Mouse (Mus musculus) ES-E14 (cell line): Measurements from ENCODE around the gene Kif13a.

Experiments used
- CHD2 ChIP-seq: IDR thresholded peaks from 2 replicates; pipeline ENCODE4 v1.6.1; 2014; ENCODE audit warnings: mild to moderate bottlenecking, low read depth, low read length, inconsistent platforms
- HCFC1 ChIP-seq: IDR thresholded peaks from 2 replicates; pipeline ENCODE4 v1.6.1; 2012; ENCODE audit warnings: low read length, inconsistent platforms, borderline replicate concordance; ENCODE audit not compliant: insufficient read depth
- MAFK ChIP-seq: IDR thresholded peaks from 2 replicates; pipeline ENCODE4 v1.6.1; 2014; ENCODE audit warnings: mild to moderate bottlenecking, low read depth, low read length, inconsistent platforms; ENCODE audit not compliant: insufficient read depth
- ZC3H11A ChIP-seq: IDR thresholded peaks from 2 replicates; pipeline ENCODE4 v1.6.1; 2012; ENCODE audit warnings: low read depth, mild to moderate bottlenecking, inconsistent platforms, low read length, borderline replicate concordance
- ZNF384 ChIP-seq: IDR thresholded peaks from 2 replicates; pipeline ENCODE4 v1.6.1; 2012; ENCODE audit warnings: low read depth, low read length, inconsistent platforms

DNA sequence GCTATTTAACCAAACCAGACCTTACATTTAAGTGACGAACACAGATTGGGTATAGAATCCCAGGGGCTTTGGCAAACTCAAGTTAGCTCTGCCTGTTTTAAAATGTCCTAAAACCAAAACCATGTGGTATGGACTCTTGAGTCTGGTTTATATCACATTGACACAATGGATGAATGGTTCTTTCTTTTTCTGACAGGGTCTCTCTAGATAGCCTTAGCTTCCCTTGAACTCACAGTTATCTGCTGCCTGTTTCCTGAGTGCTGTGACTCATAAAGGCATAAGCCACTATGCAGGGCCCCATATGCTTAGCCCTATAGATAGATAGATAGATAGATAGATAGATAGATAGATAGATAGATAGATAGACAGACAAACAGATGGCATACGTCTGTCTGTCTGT lies 142.8 kb downstream of the Kif13a start:
- TF ChIP-seq ZNF384 (no peak), CHD2 (no peak), HCFC1 (no peak), MAFK (no peak), ZC3H11A (no peak)
